Mouse (Mus musculus): Measurements from ENCODE around the gene Tdrd3. TPM values are rescaled to one million over a fixed set of nuclear protein-coding genes. Genes with fewer than 3 reads are reported as not detected.

Tdrd3 gene
- polyA plus RNA-seq, 1 experiment from 2014 or later: 20.0 TPM

DNA sequence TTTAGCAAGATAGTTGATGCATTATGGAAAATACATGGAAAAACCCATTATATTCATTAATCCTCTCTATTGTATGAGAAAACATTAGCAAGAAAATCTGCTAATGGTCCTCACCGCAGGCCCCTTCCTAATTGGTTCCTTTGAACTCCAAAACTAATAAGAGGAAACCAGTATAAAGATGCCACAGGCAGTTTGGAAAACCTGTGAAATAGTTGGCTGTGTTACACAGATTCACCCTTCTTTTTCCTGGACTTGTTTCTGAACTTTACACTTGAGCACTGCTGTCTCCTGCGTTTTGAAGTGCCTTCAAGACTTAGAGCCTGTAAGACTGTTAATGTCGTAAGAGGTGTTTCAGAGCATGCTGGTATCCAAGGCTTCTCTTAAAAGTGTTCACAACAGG is 98.8 kb downstream of the Tdrd3 start:
- Histone ChIP-seq H3K27ac (ENCODE audit: low read depth, low read length) (no peak overlapping the region), H3K36me3 (ENCODE audit: control insufficient read depth, insufficient read depth, low read length) (no peaks in the 10 kb centered on the region), H3K9ac (ENCODE audit: low read depth, low read length) (no peak overlapping the region), H3K27me3 (replicated peaks; ENCODE audit: control insufficient read depth, insufficient read depth, low read length) (no peaks in the 10 kb centered on the region), H3K4me1 (replicated peaks; ENCODE audit: control insufficient read depth, insufficient read depth, low read length) (no peaks in the 10 kb centered on the region), H3K4me3 (ENCODE audit: low read depth, low read length) (no peak overlapping the region), H3K4me2 (no peak overlapping the region), H3K9me3 (ENCODE audit: control insufficient read depth, low read length) (no peaks in the 10 kb centered on the region)
- DNase-seq (ENCODE audit: low spot score) (no peak), ATAC-seq (replicated peaks; ENCODE audit: low FRiP score) (no peak)
- 84% methylated on average over 3 of the region's 3 CpGs for WGBS

DNA sequence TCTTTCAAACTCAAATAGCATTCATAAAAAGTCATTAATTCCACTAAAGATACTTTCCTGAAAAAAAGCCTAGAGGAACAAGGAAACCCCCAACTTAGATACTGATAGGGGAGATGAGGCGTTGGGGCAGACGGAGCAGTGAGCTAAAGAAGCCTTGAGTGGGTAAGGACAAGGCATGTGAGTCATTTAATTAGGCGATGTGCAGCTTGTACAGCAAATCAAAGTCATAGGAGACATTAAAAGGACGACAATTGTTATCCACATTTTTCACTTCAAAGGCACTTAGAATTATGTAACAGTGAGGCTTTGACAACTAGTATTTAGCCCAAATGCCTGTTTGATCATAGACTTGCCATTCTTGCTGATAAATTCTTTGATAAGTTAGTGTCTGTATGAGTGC is 100.9 kb downstream of the Tdrd3 start:
- no peak overlapping the region for H3K4me2 ChIP-seq
- H3K36me3 ChIP-seq (ENCODE audit: control insufficient read depth, insufficient read depth, low read length): no peaks in the 10 kb centered on the region
- no peaks in the 10 kb centered on the region for H3K27me3 ChIP-seq (replicated peaks; ENCODE audit: control insufficient read depth, insufficient read depth, low read length)
- H3K9ac ChIP-seq (ENCODE audit: low read depth, low read length): no peak overlapping the region
- no peak for ATAC-seq (replicated peaks; ENCODE audit: low FRiP score)
- H3K9me3 ChIP-seq (ENCODE audit: control insufficient read depth, low read length): no peaks in the 10 kb centered on the region
- H3K27ac ChIP-seq (ENCODE audit: low read depth, low read length): no peak overlapping the region
- no peaks in the 10 kb centered on the region for H3K4me1 ChIP-seq (replicated peaks; ENCODE audit: control insufficient read depth, insufficient read depth, low read length)
- DNase-seq (ENCODE audit: low spot score): no peak
- no peak overlapping the region for H3K4me3 ChIP-seq (ENCODE audit: low read depth, low read length)
- 87% methylated on average over 4 of the region's 4 CpGs for WGBS

DNA sequence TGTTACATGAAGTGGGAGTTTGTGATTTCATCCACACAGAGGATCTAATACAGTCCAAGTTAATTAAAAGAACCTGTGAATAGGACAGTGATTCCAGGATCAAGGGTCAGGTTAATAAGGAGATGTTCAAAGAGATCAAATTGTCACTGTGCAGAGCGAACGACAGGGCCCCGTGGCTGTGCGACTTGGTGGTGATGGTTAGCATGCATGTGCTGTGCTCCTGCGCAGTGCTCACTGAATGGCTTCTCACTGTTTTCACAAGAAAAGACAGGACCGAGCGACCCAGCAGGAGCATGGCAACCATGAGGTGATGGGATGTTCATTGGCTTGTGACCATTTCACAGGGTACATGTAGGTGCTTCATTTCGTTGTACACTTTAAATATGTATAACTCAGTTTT is 115.4 kb downstream of the Tdrd3 start:
- Histone ChIP-seq H3K9ac (ENCODE audit: low read depth, low read length) (no peak overlapping the region), H3K9me3 (ENCODE audit: control insufficient read depth, low read length) (no peaks in the 10 kb centered on the region), H3K4me3 (ENCODE audit: low read depth, low read length) (no peak overlapping the region), H3K27ac (ENCODE audit: low read depth, low read length) (no peak overlapping the region), H3K4me2 (no peak overlapping the region), H3K36me3 (ENCODE audit: control insufficient read depth, insufficient read depth, low read length) (no peaks in the 10 kb centered on the region), H3K27me3 (replicated peaks; ENCODE audit: control insufficient read depth, insufficient read depth, low read length) (no peaks in the 10 kb centered on the region), H3K4me1 (replicated peaks; ENCODE audit: control insufficient read depth, insufficient read depth, low read length) (no peaks in the 10 kb centered on the region)
- no peak for DNase-seq (ENCODE audit: low spot score)
- WGBS: 91% methylated on average over 8 of the region's 8 CpGs
- ATAC-seq (replicated peaks; ENCODE audit: low FRiP score): no peak

DNA sequence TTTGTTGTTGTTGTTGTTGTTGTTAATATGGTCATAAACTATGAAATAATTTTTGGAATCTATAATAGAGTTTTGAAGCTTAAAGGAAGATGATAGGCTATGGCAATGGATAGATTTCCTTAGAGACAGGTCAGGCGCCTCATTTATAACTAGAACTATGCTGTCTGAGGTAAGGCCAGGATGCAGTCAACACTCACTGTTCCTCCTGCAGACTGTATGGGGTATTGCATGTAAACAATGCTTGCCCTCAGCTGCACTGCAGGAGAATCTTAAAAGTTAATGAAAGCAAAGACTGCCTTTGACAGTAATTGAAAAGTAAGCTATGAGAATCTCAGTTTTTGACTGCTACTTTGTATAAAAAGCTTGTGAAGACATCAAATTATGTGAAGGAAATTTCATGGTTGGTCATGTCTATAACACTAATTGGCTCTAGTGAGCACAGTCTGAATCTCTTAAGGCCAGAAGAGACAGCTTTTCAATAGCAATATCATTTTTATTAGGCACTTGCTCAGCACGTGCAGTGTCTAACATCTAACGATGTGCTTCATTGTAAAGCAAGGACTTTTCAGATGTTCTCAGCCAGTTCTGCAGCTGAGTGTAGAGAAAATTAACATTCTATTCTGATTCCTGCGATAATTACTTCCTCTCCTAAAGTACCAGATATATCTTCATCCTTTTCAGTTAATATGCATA is 120.8 kb downstream of the Tdrd3 start:
- no peaks in the 10 kb centered on the region for H3K9me3 ChIP-seq (ENCODE audit: control insufficient read depth, low read length)
- no peak for DNase-seq (ENCODE audit: low spot score)
- H3K27me3 ChIP-seq (replicated peaks; ENCODE audit: control insufficient read depth, insufficient read depth, low read length): no peaks in the 10 kb centered on the region
- H3K36me3 ChIP-seq (ENCODE audit: control insufficient read depth, insufficient read depth, low read length): no peaks in the 10 kb centered on the region
- no peak overlapping the region for H3K27ac ChIP-seq (ENCODE audit: low read depth, low read length)
- no peak overlapping the region for H3K4me3 ChIP-seq (ENCODE audit: low read depth, low read length)
- 83% methylated on average over 4 of the region's 4 CpGs for WGBS
- ATAC-seq (replicated peaks; ENCODE audit: low FRiP score): no peak
- H3K4me2 ChIP-seq: no peak overlapping the region
- H3K9ac ChIP-seq (ENCODE audit: low read depth, low read length): no peak overlapping the region
- H3K4me1 ChIP-seq (replicated peaks; ENCODE audit: control insufficient read depth, insufficient read depth, low read length): no peaks in the 10 kb centered on the region

DNA sequence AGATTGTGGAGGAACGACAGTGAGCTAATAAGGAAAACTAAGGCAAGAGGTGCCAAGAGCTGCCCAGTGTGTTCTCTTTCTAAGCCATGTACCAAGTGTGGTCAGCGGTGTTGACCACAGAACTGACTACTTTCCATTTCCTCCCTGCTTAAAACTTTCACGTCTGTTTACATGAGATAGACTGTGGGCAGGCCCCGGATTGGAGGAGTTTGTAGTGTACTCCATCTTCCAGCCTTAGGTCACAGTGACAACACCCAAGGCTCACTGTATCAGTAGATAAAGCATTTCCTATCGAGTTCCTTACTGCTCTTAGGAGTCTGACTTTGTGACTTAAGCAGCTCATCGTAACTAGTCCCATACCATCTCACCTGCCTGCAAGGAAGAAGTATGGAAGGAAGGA is 133.5 kb downstream of the Tdrd3 start:
- no peaks in the 10 kb centered on the region for H3K27me3 ChIP-seq (replicated peaks; ENCODE audit: control insufficient read depth, insufficient read depth, low read length)
- ATAC-seq (replicated peaks; ENCODE audit: low FRiP score) (peak; percentile 43; the same call in 1 of the 2 replicates), DNase-seq (ENCODE audit: low spot score) (no peak)
- H3K4me2 ChIP-seq: no peak overlapping the region
- no peaks in the 10 kb centered on the region for H3K4me1 ChIP-seq (replicated peaks; ENCODE audit: control insufficient read depth, insufficient read depth, low read length)
- H3K9me3 ChIP-seq (ENCODE audit: control insufficient read depth, low read length): no peaks in the 10 kb centered on the region
- H3K4me3 ChIP-seq (ENCODE audit: low read depth, low read length): no peak overlapping the region
- H3K9ac ChIP-seq (ENCODE audit: low read depth, low read length): no peak overlapping the region
- WGBS: 39% methylated on average over 6 of the region's 6 CpGs
- H3K27ac ChIP-seq (ENCODE audit: low read depth, low read length): no peak overlapping the region
- H3K36me3 ChIP-seq (ENCODE audit: control insufficient read depth, insufficient read depth, low read length): no peaks in the 10 kb centered on the region

DNA sequence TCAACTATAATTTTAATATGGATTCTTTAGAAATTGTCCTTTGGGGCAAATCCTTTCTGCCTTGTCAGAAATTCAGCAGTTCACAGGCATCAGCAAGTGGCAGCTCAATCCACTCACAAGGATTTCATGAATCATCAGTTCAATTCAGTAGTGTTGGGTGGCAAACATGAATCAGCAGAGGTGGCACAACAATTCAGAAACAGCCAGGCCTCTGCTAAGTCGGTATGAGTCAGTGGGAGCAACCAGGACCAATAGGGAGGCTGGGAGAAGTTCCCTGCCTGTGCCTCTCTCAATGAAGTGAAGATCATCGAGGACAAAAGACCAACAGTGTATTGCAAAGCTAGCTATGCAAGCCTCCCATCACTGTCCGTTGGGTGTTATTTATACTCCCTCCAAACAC is 135.8 kb downstream of the Tdrd3 start:
- Histone ChIP-seq H3K9ac (ENCODE audit: low read depth, low read length) (no peak overlapping the region), H3K27me3 (replicated peaks; ENCODE audit: control insufficient read depth, insufficient read depth, low read length) (no peaks in the 10 kb centered on the region), H3K4me2 (no peak overlapping the region), H3K4me3 (ENCODE audit: low read depth, low read length) (no peak overlapping the region), H3K4me1 (replicated peaks; ENCODE audit: control insufficient read depth, insufficient read depth, low read length) (no peaks in the 10 kb centered on the region), H3K36me3 (ENCODE audit: control insufficient read depth, insufficient read depth, low read length) (no peaks in the 10 kb centered on the region), H3K9me3 (ENCODE audit: control insufficient read depth, low read length) (no peaks in the 10 kb centered on the region), H3K27ac (ENCODE audit: low read depth, low read length) (no peak overlapping the region)
- DNase-seq (ENCODE audit: low spot score): no peak
- ATAC-seq (replicated peaks; ENCODE audit: low FRiP score): no peak
- WGBS: 68% methylated on average over 3 of the region's 3 CpGs

DNA sequence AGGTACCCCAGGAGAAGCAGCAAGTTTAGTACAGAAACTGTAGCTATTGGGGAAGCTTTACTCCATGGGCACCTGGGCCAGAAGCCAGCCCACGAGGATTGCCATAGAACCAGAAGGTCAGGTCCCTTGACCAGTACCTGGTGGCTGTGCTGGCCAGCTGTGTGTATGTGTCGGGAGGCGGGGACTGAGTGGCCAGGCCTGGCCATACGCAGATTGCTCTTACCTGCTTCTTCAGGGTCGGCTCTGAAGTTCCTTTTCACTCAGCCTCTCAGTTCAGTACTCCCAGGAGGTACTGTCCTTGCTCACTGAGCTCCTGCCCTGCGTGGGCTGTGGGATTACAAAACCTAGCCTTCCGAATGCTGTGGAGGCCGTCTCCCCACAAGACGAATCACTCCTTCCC is 147.4 kb downstream of the Tdrd3 start:
- ATAC-seq (replicated peaks; ENCODE audit: low FRiP score) (no peak), DNase-seq (ENCODE audit: low spot score) (no peak)
- no peaks in the 10 kb centered on the region for H3K9me3 ChIP-seq (ENCODE audit: control insufficient read depth, low read length)
- H3K4me2 ChIP-seq: no peak overlapping the region
- H3K27ac ChIP-seq (ENCODE audit: low read depth, low read length): no peak overlapping the region
- no peak overlapping the region for H3K9ac ChIP-seq (ENCODE audit: low read depth, low read length)
- no peaks in the 10 kb centered on the region for H3K36me3 ChIP-seq (ENCODE audit: control insufficient read depth, insufficient read depth, low read length)
- no peak overlapping the region for H3K4me3 ChIP-seq (ENCODE audit: low read depth, low read length)
- 51% methylated on average over 9 of the region's 9 CpGs for WGBS
- H3K27me3 ChIP-seq (replicated peaks; ENCODE audit: control insufficient read depth, insufficient read depth, low read length): no peaks in the 10 kb centered on the region; the same call in 1 of the 2 replicates
- no peaks in the 10 kb centered on the region for H3K4me1 ChIP-seq (replicated peaks; ENCODE audit: control insufficient read depth, insufficient read depth, low read length)

DNA sequence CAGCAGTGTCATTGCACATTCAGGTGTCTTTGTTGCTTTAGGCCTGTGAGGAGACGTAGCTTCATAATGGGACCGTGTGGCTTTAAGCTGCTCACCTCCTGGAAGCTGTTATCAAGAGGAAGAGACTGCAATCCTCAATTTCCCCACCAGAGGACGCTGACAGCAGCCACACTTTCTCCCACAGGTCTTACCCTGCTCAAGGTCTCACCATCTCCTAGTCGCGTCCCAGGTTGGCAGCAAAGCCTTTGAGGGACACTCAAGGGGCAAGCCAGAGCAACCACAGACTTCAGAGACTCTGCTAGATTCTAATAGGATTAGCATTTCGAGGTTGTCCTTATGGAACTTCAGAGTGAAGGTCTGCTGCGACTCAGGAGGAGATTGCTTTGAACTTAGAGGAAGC is 149.8 kb downstream of the Tdrd3 start:
- no peak overlapping the region for H3K4me3 ChIP-seq (ENCODE audit: low read depth, low read length)
- ATAC-seq (replicated peaks; ENCODE audit: low FRiP score) (no peak), DNase-seq (ENCODE audit: low spot score) (no peak)
- H3K27ac ChIP-seq (ENCODE audit: low read depth, low read length): no peak overlapping the region
- no peaks in the 10 kb centered on the region for H3K9me3 ChIP-seq (ENCODE audit: control insufficient read depth, low read length)
- H3K9ac ChIP-seq (ENCODE audit: low read depth, low read length): no peak overlapping the region
- H3K36me3 ChIP-seq (ENCODE audit: control insufficient read depth, insufficient read depth, low read length): no peaks in the 10 kb centered on the region
- no peaks in the 10 kb centered on the region for H3K4me1 ChIP-seq (replicated peaks; ENCODE audit: control insufficient read depth, insufficient read depth, low read length)
- no peak overlapping the region for H3K4me2 ChIP-seq
- H3K27me3 ChIP-seq (replicated peaks; ENCODE audit: control insufficient read depth, insufficient read depth, low read length): no peaks in the 10 kb centered on the region; the same call in 1 of the 2 replicates
- 25% methylated on average over 7 of the region's 7 CpGs for WGBS

DNA sequence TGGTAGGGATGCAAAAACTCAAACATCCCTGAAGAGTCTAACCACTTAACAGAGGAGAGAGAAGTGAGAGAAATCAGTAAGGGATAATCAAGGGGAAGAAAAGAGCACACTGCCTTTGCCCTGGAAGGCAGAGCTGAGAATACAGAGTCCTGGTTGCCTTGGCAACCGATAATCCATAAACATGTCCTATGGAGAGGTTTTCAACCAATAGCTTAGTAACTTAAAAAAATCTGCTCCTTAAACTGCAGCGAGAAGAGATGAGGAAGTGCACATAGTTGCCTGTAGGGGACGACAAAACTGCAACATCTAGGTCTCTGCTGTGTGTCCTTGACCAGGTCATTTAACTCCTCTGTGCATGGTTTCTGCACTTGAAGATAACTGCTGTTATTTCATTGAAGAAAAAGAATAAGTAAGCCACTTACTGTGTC is 150.6 kb downstream of the Tdrd3 start:
- WGBS: 24% methylated on average over 3 of the region's 3 CpGs
- Histone ChIP-seq H3K36me3 (ENCODE audit: control insufficient read depth, insufficient read depth, low read length) (no peaks in the 10 kb centered on the region), H3K4me3 (ENCODE audit: low read depth, low read length) (no peak overlapping the region), H3K9me3 (ENCODE audit: control insufficient read depth, low read length) (no peaks in the 10 kb centered on the region), H3K27ac (ENCODE audit: low read depth, low read length) (no peak overlapping the region), H3K4me1 (replicated peaks; ENCODE audit: control insufficient read depth, insufficient read depth, low read length) (no peaks in the 10 kb centered on the region), H3K27me3 (replicated peaks; ENCODE audit: control insufficient read depth, insufficient read depth, low read length) (no peaks in the 10 kb centered on the region; the same call in 1 of the 2 replicates), H3K4me2 (no peak overlapping the region), H3K9ac (ENCODE audit: low read depth, low read length) (no peak overlapping the region)
- DNase-seq (ENCODE audit: low spot score) (no peak), ATAC-seq (replicated peaks; ENCODE audit: low FRiP score) (no peak)

Data from liver, embryonic 11.5 days (tissue).